Mouse (Mus musculus) embryonic facial prominence, embryonic 15.5 days (tissue): ENCODE data around the gene Csnk2b. TPM values are rescaled to one million over a fixed set of nuclear protein-coding genes. Genes with fewer than 3 reads are reported as not detected.

ENCODE experiments used
- ATAC-seq: fragments of 200-750 bp; cut with Nextera tagmentation; 2 replicates; pipeline ENCODE4 v1.8.0; 2017; ENCODE audit warnings: low read depth, moderate TSS enrichment; ENCODE audit not compliant: insufficient number of reproducible peaks, low FRiP score, low TSS enrichment
- H3K27ac ChIP-seq: fragments of 300-500 bp; sonication (generic); replicated peaks from 2 replicates; pipeline ENCODE4 v1.5.1; 2015; ENCODE audit warnings: mild to moderate bottlenecking, inconsistent platforms
- H3K27me3 ChIP-seq: fragments of 300-500 bp; sonication (generic); 2 replicates; pipeline ENCODE4 v1.6.1; 2015; ENCODE audit warnings: inconsistent platforms
- H3K36me3 ChIP-seq: fragments of 300-500 bp; sonication (generic); 2 replicates; pipeline ENCODE4 v1.6.1; 2015; ENCODE audit warnings: mild to moderate bottlenecking, inconsistent platforms
- H3K4me1 ChIP-seq: fragments of 300-500 bp; sonication (generic); 2 replicates; pipeline ENCODE4 v1.6.1; 2015; ENCODE audit warnings: inconsistent platforms
- H3K4me2 ChIP-seq: fragments of 300-500 bp; sonication (generic); replicated peaks from 2 replicates; pipeline ENCODE4 v1.6.1; 2015; ENCODE audit warnings: mild to moderate bottlenecking, inconsistent platforms
- H3K4me3 ChIP-seq: fragments of 300-500 bp; sonication (generic); replicated peaks from 2 replicates; pipeline ENCODE4 v1.5.1; 2015; ENCODE audit warnings: mild to moderate bottlenecking, inconsistent platforms
- H3K9ac ChIP-seq: fragments of 300-500 bp; sonication (generic); 2 replicates; pipeline ENCODE4 v1.6.1; 2015; ENCODE audit warnings: inconsistent platforms
- H3K9me3 ChIP-seq: fragments of 300-500 bp; sonication (generic); replicated peaks from 2 replicates; pipeline ENCODE4 v1.6.1; 2016; ENCODE audit warnings: inconsistent platforms
- WGBS: fragments of 180-500 bp; shearing (Covaris S2); methylation state at CpG from one replicate; pipeline ENCODE4 v1.1.7; 2015; 5-methylcytosine and 5-hydroxymethylcytosine counted together
- polyA plus RNA-seq: library from polyadenylated mRNA; unstranded; fragments of >200 nt; fragmentation: Nextera tagmentation; extraction: Ambion mirVana; gene quantifications from 2 replicates; pipeline ENCODE4 v1.2.1, GENCODE M21; 2015

The Csnk2b gene
- polyA plus RNA-seq, 1 experiment from 2014 or later = 278 TPM

DNA sequence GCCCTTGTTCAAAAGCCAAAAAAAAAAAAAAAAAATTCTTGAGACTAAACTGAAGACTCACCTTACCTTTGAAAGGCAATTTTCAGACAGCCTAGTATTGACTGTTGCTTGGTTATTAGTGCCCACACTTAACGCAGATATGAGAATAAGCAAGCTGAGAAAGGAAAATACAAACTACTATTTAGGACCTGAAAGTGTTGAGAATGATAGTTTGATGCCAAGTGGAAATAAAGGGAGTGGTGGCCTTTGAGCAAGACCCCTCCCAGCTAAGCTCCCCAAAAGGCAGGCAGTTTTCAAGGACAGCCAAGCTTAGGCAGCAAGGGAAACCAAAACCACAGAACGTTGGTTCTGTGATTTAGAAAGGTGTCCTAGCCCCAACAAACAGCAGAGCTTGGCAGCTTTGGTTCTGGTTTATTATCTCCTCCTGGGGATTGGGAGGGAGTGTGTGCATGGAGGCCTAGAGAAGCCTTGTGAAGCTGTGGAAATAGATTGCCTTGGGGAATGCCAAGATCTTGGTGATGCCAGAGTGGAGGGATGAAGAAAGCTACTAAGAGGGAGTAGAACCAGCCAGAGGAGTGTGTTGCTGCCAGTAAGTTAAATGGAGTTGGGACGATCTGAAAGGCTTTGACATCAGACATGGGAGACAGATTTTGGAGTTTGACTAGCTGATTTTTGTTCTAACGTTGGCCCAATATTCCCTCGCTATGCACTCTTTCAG lies 26.2 kb upstream of the Csnk2b start:
- 55% methylated on average over 5 of the region's 5 CpGs for WGBS

DNA sequence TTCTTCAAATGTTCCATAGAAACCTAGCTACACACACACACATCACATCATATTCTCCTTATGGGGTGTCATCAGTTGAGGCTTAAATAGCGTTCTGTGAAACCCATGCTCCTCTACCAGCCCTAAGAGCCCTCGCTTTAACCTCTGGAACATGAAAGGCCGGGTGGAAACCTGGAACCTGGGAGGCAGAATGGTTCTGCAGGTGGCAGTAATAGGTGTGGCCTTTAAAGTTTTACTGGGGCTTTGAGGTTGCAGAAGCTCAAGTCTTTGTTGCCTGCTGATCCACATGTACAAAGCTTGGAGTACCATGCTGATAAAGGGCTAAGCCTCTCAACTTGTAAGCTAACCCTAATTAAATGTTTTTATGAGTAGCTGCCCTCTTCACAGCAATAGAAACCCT lies 25.5 kb upstream of the Csnk2b start:
- no peaks in the 10 kb centered on the region for H3K9me3 ChIP-seq
- 0 out of 2 replicates have a peak, but pooled peaks cover 2% of the 10 kb centered on the region for H3K4me1 ChIP-seq
- H3K27me3 ChIP-seq = no peaks in the 10 kb centered on the region
- H3K36me3 ChIP-seq = peaks cover 97% of the 10 kb centered on the region
- ATAC-seq = no peak
- H3K9ac ChIP-seq = no peak overlapping the region
- no peak overlapping the region for H3K4me3 ChIP-seq
- 54% methylated on average over 3 of the region's 3 CpGs for WGBS
- H3K27ac ChIP-seq = 0 out of 2 replicates have a peak overlapping the region, but pooled peaks have one; percentile 7
- no peak overlapping the region for H3K4me2 ChIP-seq

More for the DNA sequence above, 26.2 kb upstream of the Csnk2b start:
- Histone ChIP-seq H3K9me3 (no peaks in the 10 kb centered on the region), H3K4me1 (0 out of 2 replicates have a peak, but pooled peaks cover 2% of the 10 kb centered on the region), H3K27me3 (no peaks in the 10 kb centered on the region), H3K9ac (no peak overlapping the region), H3K27ac (peak overlapping the region; percentile 40), H3K4me3 (no peak overlapping the region), H3K4me2 (no peak overlapping the region), H3K36me3 (peaks cover 97% of the 10 kb centered on the region)
- ATAC-seq = no peak

DNA sequence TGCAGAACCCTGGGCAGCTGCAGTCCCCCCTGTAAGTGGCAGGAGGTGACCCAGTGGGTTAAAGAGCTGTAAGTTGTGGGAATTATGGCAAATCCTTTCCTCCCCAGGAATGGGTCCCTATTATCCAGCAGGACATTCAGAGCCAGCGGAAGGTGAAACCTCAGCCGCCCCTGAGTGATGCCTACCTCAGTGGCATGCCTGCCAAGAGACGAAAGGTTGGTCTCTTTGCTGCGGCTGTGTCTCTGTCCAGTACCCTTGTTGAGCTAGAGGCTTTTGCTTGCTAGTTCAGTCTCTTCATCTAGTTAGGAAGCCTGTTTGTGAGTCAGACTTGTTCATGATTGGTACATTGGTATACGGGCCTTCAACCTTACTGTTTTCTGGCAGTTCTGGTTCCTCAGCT lies 24.3 kb upstream of the Csnk2b start:
- Histone ChIP-seq H3K9me3 (no peaks in the 10 kb centered on the region), H3K36me3 (peaks cover 97% of the 10 kb centered on the region), H3K9ac (no peak overlapping the region), H3K4me3 (no peak overlapping the region), H3K4me2 (no peak overlapping the region), H3K27me3 (no peaks in the 10 kb centered on the region), H3K4me1 (0 out of 2 replicates have a peak, but pooled peaks cover 2% of the 10 kb centered on the region), H3K27ac (no peak overlapping the region)
- no peak for ATAC-seq
- WGBS = 88% methylated on average over 5 of the region's 5 CpGs

DNA sequence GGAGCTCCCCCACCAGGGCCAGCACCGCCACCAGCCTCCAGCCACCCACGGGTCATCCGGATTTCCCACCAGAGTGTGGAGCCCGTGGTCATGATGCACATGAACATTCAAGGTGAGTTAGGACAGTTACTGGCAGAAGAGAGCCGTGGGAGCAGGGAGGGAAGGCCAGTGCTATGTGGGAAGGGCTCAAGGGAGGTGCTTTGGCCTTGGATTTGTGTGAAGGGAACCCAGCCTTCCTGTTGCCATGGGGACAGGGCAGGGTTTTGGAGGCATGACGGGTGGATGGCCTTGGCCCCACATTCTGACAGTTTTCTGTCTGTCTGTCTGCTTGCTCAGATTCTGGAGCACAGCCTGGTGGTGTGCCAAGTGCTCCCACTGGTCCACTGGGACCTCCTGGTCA lies 20.1 kb upstream of the Csnk2b start:
- no peak for ATAC-seq
- Histone ChIP-seq H3K9me3 (no peaks in the 10 kb centered on the region), H3K9ac (no peak overlapping the region), H3K4me1 (peaks cover 9% of the 10 kb centered on the region), H3K4me2 (no peak overlapping the region), H3K27ac (no peak overlapping the region), H3K4me3 (no peak overlapping the region), H3K27me3 (no peaks in the 10 kb centered on the region), H3K36me3 (peaks cover 96% of the 10 kb centered on the region)
- 89% methylated on average over 6 of the region's 6 CpGs for WGBS

DNA sequence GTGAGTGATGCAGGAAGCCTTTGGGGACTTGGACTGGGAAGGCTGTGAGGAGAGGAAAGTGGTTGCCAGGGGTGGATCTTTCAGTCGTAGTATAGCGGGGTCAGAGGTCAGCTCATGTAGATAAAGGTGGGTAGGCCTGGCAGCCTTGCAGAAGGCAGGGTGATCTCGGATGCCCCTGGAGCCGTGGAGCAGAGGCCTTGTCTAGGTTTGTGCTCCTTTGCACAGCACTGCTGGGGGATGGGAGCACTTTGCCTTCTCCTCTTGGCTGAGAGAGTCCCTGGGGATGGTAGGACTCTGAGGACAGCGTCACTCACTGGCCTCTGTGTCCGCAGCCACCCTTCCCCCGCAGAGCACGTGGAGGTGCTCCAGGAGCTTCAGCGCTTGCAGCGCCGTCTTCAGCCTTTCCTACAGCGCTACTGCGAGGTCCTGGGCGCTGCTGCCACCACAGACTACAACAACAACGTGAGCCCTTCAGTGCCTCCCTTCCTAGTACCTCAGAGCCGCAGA lies 18.7 kb upstream of the Csnk2b start:
- Histone ChIP-seq H3K4me1 (peaks cover 18% of the 10 kb centered on the region), H3K9ac (no peak overlapping the region), H3K36me3 (peaks cover 82% of the 10 kb centered on the region), H3K9me3 (no peaks in the 10 kb centered on the region), H3K27ac (no peak overlapping the region), H3K4me3 (no peak overlapping the region), H3K4me2 (no peak overlapping the region), H3K27me3 (no peaks in the 10 kb centered on the region)
- WGBS = 82% methylated on average over 16 of the region's 16 CpGs
- no peak for ATAC-seq

DNA sequence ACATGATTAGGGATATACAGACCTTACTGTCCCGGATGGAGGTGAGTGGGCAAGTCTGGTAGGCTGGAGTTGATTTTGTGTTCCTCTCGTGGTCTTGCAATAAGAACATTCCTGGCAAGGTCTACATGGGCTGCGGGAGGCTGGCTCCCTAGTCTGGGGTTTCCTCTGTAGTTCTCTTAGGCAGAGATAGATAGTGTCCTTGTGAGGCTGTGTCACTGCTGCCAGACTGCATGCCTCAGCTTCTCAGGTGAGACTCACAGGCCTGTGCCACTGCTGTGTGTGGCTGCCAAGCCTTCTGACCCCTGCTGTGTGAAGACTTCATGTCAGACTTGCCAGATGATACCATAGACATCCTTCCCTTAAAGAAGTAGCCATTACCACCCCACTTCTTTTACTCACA lies 17.4 kb upstream of the Csnk2b start:
- WGBS = 81% methylated on average over 3 of the region's 3 CpGs
- ATAC-seq = no peak
- H3K27me3 ChIP-seq = no peaks in the 10 kb centered on the region
- no peak overlapping the region for H3K4me3 ChIP-seq
- peaks cover 18% of the 10 kb centered on the region for H3K4me1 ChIP-seq
- no peaks in the 10 kb centered on the region for H3K9me3 ChIP-seq
- peaks cover 69% of the 10 kb centered on the region for H3K36me3 ChIP-seq
- no peak overlapping the region for H3K4me2 ChIP-seq
- 0 out of 2 replicates have a peak overlapping the region, but pooled peaks have one; percentile 9 for H3K9ac ChIP-seq
- no peak overlapping the region for H3K27ac ChIP-seq

DNA sequence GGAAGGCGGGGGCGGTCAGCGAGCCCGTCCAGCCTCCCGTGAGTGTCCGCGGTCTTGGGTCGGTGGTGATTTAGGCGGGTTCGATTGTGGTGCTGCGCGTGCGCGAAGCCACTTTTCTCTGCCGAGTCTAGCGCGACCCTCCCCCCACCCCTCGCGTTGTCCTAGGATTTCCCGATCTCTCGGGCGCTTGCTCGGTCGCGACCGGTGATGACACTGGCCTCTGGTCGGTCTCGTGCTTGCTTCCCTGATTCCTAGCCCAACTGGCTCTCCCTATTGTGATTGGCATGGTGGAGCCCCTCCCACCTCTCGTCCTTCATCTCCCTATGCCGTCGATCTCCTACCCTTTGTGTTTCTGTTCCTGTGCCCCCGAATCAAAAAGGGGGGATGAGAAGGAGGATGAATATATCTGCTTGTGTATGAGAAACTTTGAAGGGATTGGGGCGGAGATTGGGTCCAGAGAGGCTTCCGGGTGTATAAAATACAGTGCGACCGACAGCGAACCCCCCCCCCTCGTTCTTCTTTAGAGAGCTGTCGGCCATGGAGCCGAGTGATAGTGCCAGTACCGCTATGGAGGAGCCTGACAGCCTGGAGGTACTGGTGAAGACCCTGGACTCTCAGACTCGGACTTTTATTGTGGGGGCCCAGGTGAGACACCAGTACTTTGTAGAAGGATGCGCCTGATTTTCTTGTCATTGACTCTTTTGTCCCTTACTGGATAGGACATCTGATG lies 13.9 kb upstream of the Csnk2b start:
- 2% methylated on average over 43 of the region's 43 CpGs for WGBS
- Histone ChIP-seq H3K9ac (peak overlapping the region; percentile 68), H3K27ac (peak overlapping the region; percentile 96), H3K4me1 (peaks cover 18% of the 10 kb centered on the region), H3K4me3 (peak overlapping the region; percentile 78), H3K4me2 (peak overlapping the region; percentile 80), H3K9me3 (no peaks in the 10 kb centered on the region), H3K27me3 (no peaks in the 10 kb centered on the region), H3K36me3 (peaks cover 35% of the 10 kb centered on the region)
- peak; percentile 39 for ATAC-seq

DNA sequence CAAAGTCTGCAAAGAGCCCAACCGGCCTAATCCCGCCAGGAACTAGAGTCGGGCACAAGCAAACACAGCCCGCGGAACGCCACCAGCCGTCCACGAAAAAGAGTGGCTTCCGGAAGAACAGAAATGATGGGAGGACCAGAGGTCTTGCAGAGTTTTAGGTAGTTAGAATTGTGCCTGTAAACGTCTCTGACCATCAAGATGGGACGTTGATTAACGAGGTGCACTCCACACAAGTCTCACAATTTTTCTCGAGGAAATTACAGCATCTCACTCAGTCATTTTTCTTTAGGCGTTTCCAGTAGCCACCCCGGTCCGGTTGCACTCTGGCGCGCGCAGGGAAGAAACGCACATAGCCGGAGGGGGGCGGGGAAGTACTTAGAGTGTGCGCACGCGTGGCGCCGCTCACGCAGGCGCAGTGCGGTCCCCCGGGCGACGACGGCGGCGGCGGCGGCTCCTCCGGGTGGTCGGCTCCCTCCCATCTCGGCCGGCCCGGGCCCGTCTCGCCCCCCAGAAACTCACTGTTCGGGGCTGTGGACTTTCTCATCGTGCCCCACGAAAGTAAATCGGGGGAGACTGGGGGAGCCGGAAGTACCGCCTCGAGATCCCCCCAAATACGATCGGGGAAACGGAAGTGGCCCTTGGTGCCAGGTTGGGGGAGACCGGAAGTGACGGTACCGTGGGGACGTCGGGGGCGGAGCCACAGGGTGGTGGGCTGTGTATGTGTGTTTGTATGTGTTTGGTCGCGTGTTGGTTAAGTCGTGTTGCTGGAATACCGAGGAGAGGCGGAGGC lies 13.1 kb upstream of the Csnk2b start, which contains the start of gene Bag6:
Bag6 (plus strand) TSS at position 378 of the 790 bp plus-strand sequence.
- Histone ChIP-seq H3K4me3 (peak within 1 kb of the TSS; percentile 78), H3K9ac (peak within 1 kb of the TSS; percentile 68), H3K27me3 (no peaks in the 10 kb centered on the region), H3K27ac (peak within 1 kb of the TSS; percentile 96), H3K36me3 (peaks cover 34% of the 10 kb centered on the region), H3K4me2 (peak within 1 kb of the TSS; percentile 80), H3K4me1 (peaks cover 18% of the 10 kb centered on the region), H3K9me3 (no peaks in the 10 kb centered on the region)
- WGBS = under 1% methylated on average over 66 of the region's 66 CpGs
- peak; percentile 95 for ATAC-seq

DNA sequence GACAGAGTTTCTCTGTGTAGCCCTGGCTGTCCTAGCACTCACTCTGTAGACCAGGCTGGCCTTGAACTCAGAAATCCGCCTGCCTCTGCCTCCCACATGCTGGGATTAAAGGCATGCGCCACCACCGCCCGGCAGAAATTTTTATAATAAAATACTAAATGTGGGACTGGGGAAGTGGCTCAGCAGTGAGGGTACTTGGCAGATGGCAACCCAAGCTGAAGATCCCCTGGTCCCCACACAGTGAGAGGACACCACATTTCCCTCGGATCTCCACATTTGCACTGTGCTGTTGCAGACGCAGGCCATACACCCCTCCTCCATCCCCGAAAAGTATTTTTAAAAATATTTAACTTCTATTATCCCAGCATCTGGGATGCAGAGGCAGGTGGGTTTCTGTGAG lies 11.7 kb upstream of the Csnk2b start:
- ATAC-seq = no peak
- H3K36me3 ChIP-seq = peaks cover 23% of the 10 kb centered on the region
- 92% methylated on average over 7 of the region's 7 CpGs for WGBS
- no peak overlapping the region for H3K9ac ChIP-seq
- H3K9me3 ChIP-seq = no peaks in the 10 kb centered on the region
- H3K27ac ChIP-seq = no peak overlapping the region
- no peaks in the 10 kb centered on the region for H3K27me3 ChIP-seq
- H3K4me3 ChIP-seq = no peak overlapping the region
- H3K4me2 ChIP-seq = no peak overlapping the region
- H3K4me1 ChIP-seq = peaks cover 20% of the 10 kb centered on the region

DNA sequence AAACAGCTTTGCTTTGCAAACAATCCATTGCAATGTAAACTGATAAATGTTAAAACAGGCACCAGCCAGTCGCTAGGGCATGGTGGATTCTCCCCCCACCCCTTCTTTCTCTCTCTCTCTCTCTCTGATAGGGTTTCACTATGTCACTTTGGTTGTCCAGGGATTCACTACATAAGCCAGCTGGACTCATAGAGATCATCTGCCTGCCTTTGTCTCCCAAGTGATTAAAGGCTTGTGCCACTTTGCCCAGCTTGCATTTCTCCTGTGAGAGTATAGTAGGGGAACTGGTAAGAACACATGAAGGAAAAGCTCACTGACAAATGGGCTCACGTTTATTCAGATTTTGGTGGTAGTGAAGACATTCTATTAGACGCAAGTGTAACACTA lies 10.3 kb upstream of the Csnk2b start:
- Histone ChIP-seq H3K9me3 (no peaks in the 10 kb centered on the region), H3K4me3 (no peak overlapping the region), H3K27ac (no peak overlapping the region), H3K4me1 (peaks cover 24% of the 10 kb centered on the region), H3K36me3 (peaks cover 12% of the 10 kb centered on the region), H3K27me3 (no peaks in the 10 kb centered on the region), H3K9ac (no peak overlapping the region), H3K4me2 (no peak overlapping the region)
- 76% methylated on average over 3 of the region's 3 CpGs for WGBS
- ATAC-seq = no peak
